Mouse (Mus musculus) forebrain, embryonic 12.5 days (tissue): ENCODE measurements around the gene Mical2. TPM values are rescaled to one million over a fixed set of nuclear protein-coding genes. Genes with fewer than 3 reads are reported as not detected.

ENCODE experiments used
- ATAC-seq: fragments of 200-750 bp; cut with Nextera tagmentation; 2 replicates; pipeline ENCODE4 v1.8.0; 2017; ENCODE audit warnings: moderate TSS enrichment; ENCODE audit not compliant: low FRiP score
- H3K27ac ChIP-seq: fragments of 300-500 bp; sonication (generic); 2 replicates; pipeline ENCODE4 v1.5.1; 2016; ENCODE audit warnings: mild to moderate bottlenecking
- H3K27me3 ChIP-seq: fragments of 300-500 bp; sonication (generic); 2 replicates; pipeline ENCODE4 v1.6.1; 2016; ENCODE audit warnings: mild to moderate bottlenecking
- H3K36me3 ChIP-seq: fragments of 300-500 bp; sonication (generic); replicated peaks from 2 replicates; pipeline ENCODE4 v1.6.1; 2016; ENCODE audit warnings: mild to moderate bottlenecking
- H3K4me1 ChIP-seq: fragments of 300-500 bp; sonication (generic); 2 replicates; pipeline ENCODE4 v1.6.1; 2016
- H3K4me2 ChIP-seq: fragments of 300-500 bp; sonication (generic); 2 replicates; pipeline ENCODE4 v1.6.1; 2016; ENCODE audit warnings: mild to moderate bottlenecking, moderate library complexity
- H3K4me3 ChIP-seq: fragments of 300-500 bp; sonication (generic); replicated peaks from 2 replicates; pipeline ENCODE4 v1.5.1; 2016; ENCODE audit warnings: mild to moderate bottlenecking
- H3K9ac ChIP-seq: fragments of 300-500 bp; sonication (generic); 2 replicates; pipeline ENCODE4 v1.6.1; 2016; ENCODE audit warnings: mild to moderate bottlenecking
- H3K9me3 ChIP-seq: fragments of 300-500 bp; sonication (generic); 2 replicates; pipeline ENCODE4 v1.6.1; 2016
- WGBS: fragments of 180-500 bp; shearing (Covaris S2); methylation state at CpG from one replicate; pipeline ENCODE4 v1.1.7; 2016; 5-methylcytosine and 5-hydroxymethylcytosine counted together
- polyA plus RNA-seq: library from polyadenylated mRNA; unstranded; fragments of >200 nt; fragmentation: Nextera tagmentation; extraction: Ambion mirVana; gene quantifications from 2 replicates; pipeline ENCODE4 v1.2.1, GENCODE M21; 2016

Gene Mical2
- polyA plus RNA-seq, 1 experiment from 2014 or later = 2.3 TPM

GRCm38 (mm10) chr7:112407597-112407996 is 181.9 kb downstream of the Mical2 start:
- Histone ChIP-seq H3K4me3 (no peak overlapping the region), H3K36me3 (no peaks in the 10 kb centered on the region), H3K9ac (no peak overlapping the region), H3K4me2 (no peak overlapping the region), H3K27ac (no peak overlapping the region), H3K4me1 (peaks cover 9% of the 10 kb centered on the region), H3K27me3 (peaks cover 19% of the 10 kb centered on the region; the same call in 1 of the 2 replicates), H3K9me3 (no peaks in the 10 kb centered on the region)
- ATAC-seq = no peak
- WGBS = 70% methylated on average over 7 of the region's 7 CpGs

DNA sequence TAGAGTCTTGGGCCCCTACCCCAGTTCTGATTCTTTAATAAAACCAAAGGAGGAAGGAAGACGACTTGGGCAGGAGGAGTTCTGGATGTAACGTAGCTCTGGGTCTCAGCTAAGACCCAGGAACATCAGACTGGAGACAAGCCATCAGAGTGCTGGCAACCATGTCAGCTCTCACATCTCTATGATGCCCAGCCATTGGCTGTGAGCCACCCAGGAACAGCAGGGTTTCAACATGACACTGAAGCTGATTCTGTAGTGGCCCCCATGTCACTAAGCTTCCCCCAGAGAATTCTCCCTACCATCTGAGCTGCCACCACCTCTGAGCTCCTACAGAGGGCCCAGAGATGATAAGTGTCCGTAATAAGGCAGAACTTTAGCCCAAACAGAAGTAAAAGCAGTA is 184.3 kb downstream of the Mical2 start:
- no peak for ATAC-seq

DNA sequence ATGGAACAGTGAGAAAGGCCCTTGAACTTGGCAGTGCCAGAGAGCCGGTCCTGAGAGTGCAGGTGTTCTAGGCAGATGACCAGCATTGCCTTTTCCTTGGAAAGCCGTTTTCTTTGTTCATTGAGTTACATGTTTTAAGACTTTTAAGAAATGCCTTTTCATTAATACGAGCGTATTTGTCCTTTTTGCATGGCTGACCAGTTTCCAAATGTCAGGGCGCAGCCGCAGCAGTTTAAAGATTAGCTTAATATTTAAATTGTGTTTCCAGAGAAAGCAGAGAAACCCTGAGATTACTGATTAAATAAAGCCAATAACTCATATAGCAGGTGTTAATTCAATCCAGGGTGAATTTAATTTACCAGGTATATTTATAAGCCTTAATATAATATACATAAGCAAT is 187.6 kb downstream of the Mical2 start:
- Histone ChIP-seq H3K9ac (no peak overlapping the region), H3K27ac (no peak overlapping the region), H3K27me3 (peaks cover 19% of the 10 kb centered on the region), H3K4me2 (no peak overlapping the region), H3K9me3 (no peaks in the 10 kb centered on the region), H3K4me1 (peaks cover 21% of the 10 kb centered on the region), H3K36me3 (no peaks in the 10 kb centered on the region), H3K4me3 (no peak overlapping the region)
- WGBS = 78% methylated on average over 6 of the region's 6 CpGs
- ATAC-seq = no peak

More for the DNA sequence above, 184.3 kb downstream of the Mical2 start:
- no peak overlapping the region for H3K27ac ChIP-seq
- no peak overlapping the region for H3K4me3 ChIP-seq
- H3K36me3 ChIP-seq = no peaks in the 10 kb centered on the region
- H3K27me3 ChIP-seq = peaks cover 18% of the 10 kb centered on the region; the same call in 1 of the 2 replicates
- H3K9ac ChIP-seq = no peak overlapping the region
- no peak overlapping the region for H3K4me2 ChIP-seq
- peaks cover 9% of the 10 kb centered on the region for H3K4me1 ChIP-seq
- 88% methylated on average over 3 of the region's 3 CpGs for WGBS
- no peaks in the 10 kb centered on the region for H3K9me3 ChIP-seq

- Histone ChIP-seq H3K36me3 (no peaks in the 10 kb centered on the region), H3K27me3 (peaks cover 15% of the 10 kb centered on the region), H3K27ac (0 out of 2 replicates have a peak overlapping the region, but pooled peaks have one; percentile 56), H3K4me2 (peak overlapping the region; percentile 44), H3K9me3 (no peaks in the 10 kb centered on the region), H3K9ac (no peak overlapping the region), H3K4me3 (no peak overlapping the region), H3K4me1 (peaks cover 21% of the 10 kb centered on the region)
- ATAC-seq = 0 out of 2 replicates have a peak, but pooled peaks have one; percentile 63
- 13% methylated on average over 14 of the region's 14 CpGs for WGBS
These were observed 190.4 kb downstream of the Mical2 start for GRCm38 (mm10) chr7:112416058-112416526.

GRCm38 (mm10) chr7:112416730-112417513 is 191.3 kb downstream of the Mical2 start:
- Histone ChIP-seq H3K27ac (no peak overlapping the region), H3K9me3 (no peaks in the 10 kb centered on the region), H3K4me3 (no peak overlapping the region), H3K9ac (no peak overlapping the region), H3K4me2 (peak overlapping the region; percentile 44), H3K4me1 (peaks cover 21% of the 10 kb centered on the region), H3K36me3 (no peaks in the 10 kb centered on the region), H3K27me3 (peaks cover 15% of the 10 kb centered on the region)
- 4% methylated on average over 7 of the region's 7 CpGs for WGBS
- ATAC-seq = no peak

DNA sequence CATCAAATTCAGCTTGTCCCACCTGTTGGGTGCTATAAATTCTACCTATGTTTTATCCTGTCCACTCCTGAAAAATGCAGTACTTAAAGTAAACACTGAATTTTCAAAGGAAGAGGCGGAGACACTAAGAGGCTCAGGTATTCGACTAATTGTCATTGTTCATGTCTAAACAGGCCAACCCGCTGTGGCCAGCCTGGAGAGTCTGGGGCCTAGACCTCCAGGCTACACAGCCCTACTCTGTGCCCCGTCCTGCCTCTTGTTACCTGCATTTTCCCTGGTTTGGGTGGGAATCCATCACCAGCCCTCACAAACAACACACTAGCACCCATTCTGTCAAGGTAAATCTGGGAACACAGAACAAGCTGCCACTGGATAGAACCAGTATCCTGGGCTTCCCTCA is 191.9 kb downstream of the Mical2 start:
- no peaks in the 10 kb centered on the region for H3K36me3 ChIP-seq
- no peak overlapping the region for H3K9ac ChIP-seq
- ATAC-seq = no peak
- no peak overlapping the region for H3K4me3 ChIP-seq
- no peak overlapping the region for H3K27ac ChIP-seq
- H3K27me3 ChIP-seq = peaks cover 15% of the 10 kb centered on the region
- peaks cover 21% of the 10 kb centered on the region for H3K4me1 ChIP-seq
- no peaks in the 10 kb centered on the region for H3K9me3 ChIP-seq
- 51% methylated on average over 4 of the region's 4 CpGs for WGBS
- no peak overlapping the region for H3K4me2 ChIP-seq

DNA sequence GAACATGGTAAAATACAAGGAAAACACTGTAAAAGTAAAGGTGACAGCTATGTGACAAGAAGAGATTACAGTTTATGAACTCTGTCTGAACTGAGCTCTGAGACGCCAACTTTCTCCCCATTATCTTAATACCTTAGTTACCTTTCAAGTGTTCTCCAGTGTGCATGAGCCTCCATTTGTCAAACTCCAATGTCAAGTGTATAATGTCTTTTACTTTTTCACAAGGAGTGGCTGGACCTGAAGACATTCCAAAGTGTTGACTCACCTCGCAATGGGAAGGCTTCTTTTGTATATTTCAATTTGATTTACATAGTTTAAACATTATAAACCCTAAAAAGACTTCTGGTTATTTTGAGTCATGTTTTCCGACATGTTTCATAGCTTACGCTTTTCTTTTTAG is 197.8 kb downstream of the Mical2 start:
- no peak overlapping the region for H3K9ac ChIP-seq
- H3K4me1 ChIP-seq = peaks cover 12% of the 10 kb centered on the region
- no peak overlapping the region for H3K4me3 ChIP-seq
- H3K36me3 ChIP-seq = no peaks in the 10 kb centered on the region
- H3K27ac ChIP-seq = no peak overlapping the region
- WGBS = 83% methylated on average over 4 of the region's 4 CpGs
- no peaks in the 10 kb centered on the region for H3K9me3 ChIP-seq
- H3K27me3 ChIP-seq = peaks cover 26% of the 10 kb centered on the region
- no peak for ATAC-seq
- no peak overlapping the region for H3K4me2 ChIP-seq

DNA sequence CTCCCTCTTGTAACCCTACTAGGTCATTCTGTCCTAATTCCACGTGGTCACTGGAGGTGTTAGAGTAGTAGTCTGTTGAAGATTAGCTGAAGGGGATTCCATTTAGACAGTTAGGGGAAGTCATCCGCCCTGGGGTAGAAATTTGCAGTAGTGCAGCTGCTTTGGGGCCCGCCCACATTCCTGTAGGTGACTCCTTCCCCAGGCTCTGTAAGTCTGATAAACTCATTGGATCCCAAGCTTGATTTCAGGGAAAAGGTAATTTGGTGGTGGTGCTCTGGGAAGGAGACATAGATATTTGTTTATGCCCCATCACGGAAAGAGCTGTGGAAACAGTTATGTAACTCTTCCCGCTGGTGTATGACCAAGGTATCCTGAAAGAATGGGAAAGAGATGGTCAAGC is 201.2 kb downstream of the Mical2 start:
- WGBS = 64% methylated on average over 5 of the region's 5 CpGs
- H3K4me3 ChIP-seq = no peak overlapping the region
- H3K4me2 ChIP-seq = no peak overlapping the region

GRCm38 (mm10) chr7:112427357-112428157 is 201.9 kb downstream of the Mical2 start, which contains the start of gene Parva:
Parva (plus strand) TSS chr7:112427505.
- peak within 1 kb of the TSS; percentile 85 for H3K4me2 ChIP-seq
- H3K9ac ChIP-seq = peak within 1 kb of the TSS; percentile 80
- H3K9me3 ChIP-seq = no peaks in the 10 kb centered on the region; the same call in 1 of the 2 replicates
- peaks cover 17% of the 10 kb centered on the region for H3K4me1 ChIP-seq
- 2% methylated on average over 48 of the region's 49 CpGs for WGBS
- peak; percentile 89 for ATAC-seq
- H3K27ac ChIP-seq = peak within 1 kb of the TSS; percentile 86
- H3K27me3 ChIP-seq = peaks cover 20% of the 10 kb centered on the region
- peak within 1 kb of the TSS; percentile 62 for H3K4me3 ChIP-seq
- H3K36me3 ChIP-seq = no peaks in the 10 kb centered on the region

More for the DNA sequence above, 201.2 kb downstream of the Mical2 start:
- no peaks in the 10 kb centered on the region for H3K36me3 ChIP-seq
- peaks cover 17% of the 10 kb centered on the region for H3K4me1 ChIP-seq
- H3K27ac ChIP-seq = no peak overlapping the region
- ATAC-seq = no peak
- H3K27me3 ChIP-seq = peaks cover 20% of the 10 kb centered on the region
- no peak overlapping the region for H3K9ac ChIP-seq
- H3K9me3 ChIP-seq = no peaks in the 10 kb centered on the region; the same call in 1 of the 2 replicates

DNA sequence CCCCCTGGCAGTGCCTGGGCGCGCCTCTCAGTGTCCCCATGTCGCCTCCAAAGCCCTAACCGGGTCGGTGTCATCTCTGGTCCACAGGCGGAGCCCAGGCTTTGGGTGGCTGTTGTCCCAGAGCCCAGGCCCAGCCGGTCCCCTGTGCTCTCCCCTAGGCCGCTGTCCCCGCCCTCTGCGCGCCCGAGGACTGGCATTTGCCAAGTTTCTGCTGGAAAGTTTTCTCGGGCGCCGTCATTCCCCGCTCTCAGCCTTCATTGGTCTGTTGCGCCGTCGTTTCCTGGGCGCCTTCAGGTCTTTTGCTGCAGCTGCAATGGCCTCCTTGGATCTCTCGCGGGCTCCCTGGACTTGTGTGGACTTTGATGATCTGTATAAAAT is 202.5 kb downstream of the Mical2 start:
- H3K27ac ChIP-seq = peak overlapping the region; percentile 86
- peak overlapping the region; percentile 62 for H3K4me3 ChIP-seq
- 0% methylated on average over 22 of the region's 22 CpGs for WGBS
- peaks cover 20% of the 10 kb centered on the region for H3K27me3 ChIP-seq
- H3K4me1 ChIP-seq = peaks cover 17% of the 10 kb centered on the region
- no peaks in the 10 kb centered on the region for H3K36me3 ChIP-seq
- peak overlapping the region; percentile 80 for H3K9ac ChIP-seq
- H3K9me3 ChIP-seq = no peaks in the 10 kb centered on the region; the same call in 1 of the 2 replicates
- H3K4me2 ChIP-seq = peak overlapping the region; percentile 85
- peak; percentile 88 for ATAC-seq

GRCm38 (mm10) chr7:112439846-112440245 is 214.2 kb downstream of the Mical2 start:
- H3K27me3 ChIP-seq = no peaks in the 10 kb centered on the region
- WGBS = 95% methylated on average over 3 of the region's 3 CpGs
- H3K27ac ChIP-seq = no peak overlapping the region
- peaks cover 28% of the 10 kb centered on the region for H3K4me1 ChIP-seq
- H3K4me3 ChIP-seq = no peak overlapping the region
- no peak overlapping the region for H3K9ac ChIP-seq
- H3K9me3 ChIP-seq = 0 out of 2 replicates have a peak, but pooled peaks cover 7% of the 10 kb centered on the region
- H3K4me2 ChIP-seq = no peak overlapping the region
- H3K36me3 ChIP-seq = peaks cover 4% of the 10 kb centered on the region; the same call in 1 of the 2 replicates
- ATAC-seq = no peak
